Mouse (Mus musculus): ENCODE results near the gene Ift81. TPM values are rescaled to one million over a fixed set of nuclear protein-coding genes. Genes with fewer than 3 reads are reported as not detected.

The Ift81 gene
- polyA plus RNA-seq, 1 experiment from 2014 or later = 23.8 TPM

DNA sequence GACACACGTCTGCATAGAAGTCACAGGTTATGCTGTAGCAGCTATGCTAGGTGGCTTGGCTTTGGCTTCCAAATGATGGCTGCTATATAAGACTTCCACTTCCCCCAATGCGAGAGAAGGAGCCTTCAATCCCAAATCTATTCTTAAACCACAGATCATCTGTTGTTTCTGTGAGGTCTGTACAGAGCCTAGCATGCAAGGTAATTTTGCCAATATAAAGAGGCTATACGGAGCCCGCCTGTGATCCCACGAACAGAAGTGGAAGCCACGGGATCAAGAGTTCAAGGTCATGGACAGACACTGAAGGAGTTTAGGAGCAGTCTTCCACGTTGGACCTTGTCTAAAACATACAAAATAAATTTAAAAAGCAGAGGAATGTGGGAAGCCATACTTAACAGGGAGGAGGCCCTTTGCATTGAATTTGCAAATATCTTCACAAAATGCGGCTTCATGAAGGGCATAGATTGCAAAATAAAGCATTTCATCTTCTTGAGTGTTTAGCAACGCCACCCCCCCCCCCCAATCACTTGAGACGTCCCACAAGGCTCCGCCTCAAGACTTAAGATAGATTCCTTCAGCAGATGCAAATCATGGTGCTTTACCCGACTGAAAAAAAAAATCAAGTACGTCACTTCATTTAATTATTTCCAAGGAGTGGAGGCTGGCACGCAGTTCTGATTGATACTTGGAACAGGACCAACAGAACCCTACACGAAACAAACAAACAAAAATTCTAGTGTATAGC, 111.1 kb downstream of the Ift81 start:
- no peaks in the 10 kb centered on the region for H3K27me3 ChIP-seq (replicated peaks)
- peak overlapping the region; percentile 88 for H3K4me2 ChIP-seq
- H3K36me3 ChIP-seq = peaks cover 12% of the 10 kb centered on the region
- peak overlapping the region; percentile 100 for H3K9ac ChIP-seq
- no peak for ATAC-seq (ENCODE audit: extremely low read depth, insufficient number of reproducible peaks, low FRiP score, low TSS enrichment)
- WGBS = 39% methylated on average over 15 of the region's 15 CpGs
- H3K4me1 ChIP-seq = peaks cover 31% of the 10 kb centered on the region
- peak overlapping the region; percentile 99 for H3K4me3 ChIP-seq
- peak overlapping the region; percentile 100 for H3K27ac ChIP-seq (replicated peaks)
- H3K9me3 ChIP-seq = peaks cover 5% of the 10 kb centered on the region

DNA sequence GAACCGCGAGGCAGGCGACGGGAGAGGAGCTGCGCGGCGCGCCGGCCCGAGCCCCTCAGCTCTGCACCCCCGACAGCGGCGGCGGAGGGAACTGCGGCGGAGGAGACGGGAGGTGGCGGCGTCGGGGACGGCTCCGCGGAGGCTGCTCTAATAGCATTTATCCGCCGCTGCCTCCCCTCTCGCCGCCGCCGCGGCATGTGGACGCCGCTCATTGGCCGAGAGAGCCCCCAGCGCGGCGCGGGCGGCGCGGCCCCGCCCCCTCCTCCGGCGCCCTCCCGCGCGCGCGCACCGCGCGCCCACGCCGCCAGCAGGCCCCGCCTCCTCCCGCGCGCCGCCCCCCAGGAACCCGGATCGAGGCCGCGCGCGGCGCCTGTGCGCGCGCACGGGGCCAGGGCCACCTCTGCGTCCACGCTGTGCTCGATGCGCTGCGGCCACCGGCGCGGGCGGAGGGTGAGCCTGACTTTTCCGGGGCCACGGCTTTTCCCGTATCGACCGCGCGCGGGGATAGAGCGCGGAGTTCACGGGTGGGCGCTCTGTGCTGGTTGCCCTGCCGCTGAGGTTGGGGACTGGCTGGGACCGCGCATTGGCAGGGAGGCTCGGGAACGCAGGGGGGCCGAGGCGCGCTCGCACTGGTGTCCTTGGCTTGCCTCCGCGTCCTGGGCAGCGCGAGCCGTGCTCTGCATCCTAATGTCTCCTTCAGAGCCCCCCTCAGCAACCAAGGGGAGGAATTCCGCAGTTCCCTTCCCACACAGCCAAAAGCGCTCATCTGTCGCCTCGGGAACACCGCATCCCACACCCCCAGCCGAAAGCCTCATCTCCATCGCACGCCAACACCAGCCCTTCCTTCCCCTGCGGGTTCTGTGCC, 112.0 kb downstream of the Ift81 start, which contains the start of gene Atp2a2:
Gene Atp2a2 (minus strand): TSS at position 149 of the 865 bp plus-strand sequence.
- H3K4me1 ChIP-seq = peaks cover 39% of the 10 kb centered on the region
- ATAC-seq (ENCODE audit: extremely low read depth, insufficient number of reproducible peaks, low FRiP score, low TSS enrichment) = peak; percentile 87
- peak within 1 kb of the TSS; percentile 100 for H3K27ac ChIP-seq (replicated peaks)
- H3K9me3 ChIP-seq = peaks cover 5% of the 10 kb centered on the region
- under 1% methylated on average over 86 of the region's 113 CpGs for WGBS
- H3K36me3 ChIP-seq = peaks cover 20% of the 10 kb centered on the region
- no peaks in the 10 kb centered on the region for H3K27me3 ChIP-seq (replicated peaks)
- peak within 1 kb of the TSS; percentile 88 for H3K4me2 ChIP-seq
- peak within 1 kb of the TSS; percentile 100 for H3K9ac ChIP-seq
- H3K4me3 ChIP-seq = peak within 1 kb of the TSS; percentile 99

DNA sequence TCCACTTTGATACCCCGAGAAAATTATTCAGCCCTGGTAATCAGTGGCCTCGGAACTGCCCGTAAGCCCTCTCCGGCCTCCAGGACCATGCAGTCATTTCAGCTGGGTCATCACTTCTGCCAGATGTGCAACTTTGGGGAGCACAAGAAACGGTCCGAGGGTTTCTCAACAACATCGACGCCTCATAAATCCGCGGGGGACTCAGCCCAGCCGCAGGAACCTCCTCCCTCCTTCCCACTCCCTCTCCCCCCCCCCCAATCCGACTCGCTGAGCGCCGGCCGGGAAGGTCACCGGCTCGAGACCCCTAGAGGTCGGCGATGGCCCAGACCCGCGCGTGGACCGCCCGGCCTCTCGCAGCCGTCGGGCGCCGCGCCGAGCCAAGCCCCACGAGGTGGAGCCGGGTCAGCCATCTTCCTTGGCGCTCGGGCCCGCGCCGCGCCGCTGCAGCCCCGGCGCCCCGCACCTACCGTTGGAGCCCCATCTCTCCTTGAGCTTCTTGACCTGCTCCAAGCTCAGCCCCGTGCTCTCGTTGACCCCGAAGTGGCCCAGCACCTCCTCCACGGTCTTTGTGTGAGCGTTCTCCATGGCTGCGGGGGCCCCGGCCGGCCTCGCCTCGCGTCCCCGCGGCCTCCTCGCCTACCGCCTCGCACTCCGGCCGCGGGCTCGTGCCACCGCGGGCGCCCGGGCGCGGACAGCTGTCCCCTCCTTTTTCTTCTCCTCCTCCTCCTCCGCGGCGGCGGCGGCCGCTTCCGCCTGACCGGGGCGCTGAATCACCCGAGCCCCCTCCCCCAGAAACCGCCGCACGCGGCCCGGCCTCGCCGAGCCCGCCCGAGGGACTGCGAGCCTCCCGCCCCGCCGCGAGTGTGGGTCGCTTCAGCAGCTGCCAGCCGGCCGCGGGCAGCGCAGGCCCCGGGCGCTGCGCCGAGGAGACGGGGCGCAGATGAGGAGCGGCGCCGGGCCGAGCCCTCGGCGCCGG, 112.9 kb downstream of the Ift81 start:
- Histone ChIP-seq H3K27ac (replicated peaks) (peak overlapping the region; percentile 100), H3K27me3 (replicated peaks) (no peaks in the 10 kb centered on the region), H3K4me2 (peak overlapping the region; percentile 88), H3K4me3 (peak overlapping the region; percentile 99), H3K9me3 (peaks cover 1% of the 10 kb centered on the region), H3K36me3 (peaks cover 27% of the 10 kb centered on the region), H3K9ac (peak overlapping the region; percentile 100), H3K4me1 (peaks cover 47% of the 10 kb centered on the region)
- WGBS = under 1% methylated on average over 109 of the region's 113 CpGs
- ATAC-seq (ENCODE audit: extremely low read depth, insufficient number of reproducible peaks, low FRiP score, low TSS enrichment) = peak; percentile 11; the same call in 1 of the 2 replicates

DNA sequence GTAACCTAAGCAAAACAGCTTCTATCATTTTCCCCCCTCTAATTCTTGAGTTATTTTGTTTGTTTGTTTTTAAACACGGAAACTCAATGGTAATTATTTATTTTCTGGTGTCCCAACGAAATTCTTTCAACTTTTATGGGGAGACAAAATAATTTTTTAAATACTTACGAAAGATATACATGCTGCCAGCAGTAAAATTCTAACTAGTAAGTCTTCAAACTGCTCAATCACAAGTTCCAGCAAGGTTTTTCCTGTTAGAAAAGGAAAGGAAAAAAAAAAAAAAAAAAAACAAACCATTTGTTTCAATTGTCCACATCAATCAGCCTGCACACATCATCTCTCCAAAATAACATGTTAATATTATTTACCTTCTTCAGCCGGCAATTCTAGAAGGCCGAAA, 113.8 kb downstream of the Ift81 start:
- Histone ChIP-seq H3K9ac (peak overlapping the region; percentile 100), H3K4me3 (peak overlapping the region; percentile 99), H3K4me1 (peaks cover 55% of the 10 kb centered on the region), H3K27me3 (replicated peaks) (no peaks in the 10 kb centered on the region), H3K4me2 (peak overlapping the region; percentile 88), H3K9me3 (no peaks in the 10 kb centered on the region), H3K36me3 (peaks cover 36% of the 10 kb centered on the region), H3K27ac (replicated peaks) (peak overlapping the region; percentile 100)
- 17% methylated on average over 5 of the region's 5 CpGs for WGBS
- no peak for ATAC-seq (ENCODE audit: extremely low read depth, insufficient number of reproducible peaks, low FRiP score, low TSS enrichment)

Other genes starting within 250 kb of the Ift81 start
- 54.4 and 59.9 TPM in 2 replicates for gene Gpn3, start 242.6 kb downstream of the Ift81 start, polyA plus RNA-seq (2015; fragmentation: Nextera tagmentation; extraction: Ambion mirVana)
- gene Fam216a, start 242.2 kb downstream of the Ift81 start, polyA plus RNA-seq (2015; fragmentation: Nextera tagmentation; extraction: Ambion mirVana) = 55.5 and 56.8 TPM in 2 replicates
- 99.1 and 114 TPM in 2 replicates for gene Arpc3, start 222.6 kb downstream of the Ift81 start, polyA plus RNA-seq (2015; fragmentation: Nextera tagmentation; extraction: Ambion mirVana)
- 35.5 and 36.4 TPM in 2 replicates for gene Anapc7, start 192.8 kb downstream of the Ift81 start, polyA plus RNA-seq (2015; fragmentation: Nextera tagmentation; extraction: Ambion mirVana)
- 221 and 227 TPM in 2 replicates for gene Atp2a2, start 112.3 kb downstream of the Ift81 start, polyA plus RNA-seq (2015; fragmentation: Nextera tagmentation; extraction: Ambion mirVana)
- gene P2rx7, start 29.4 kb upstream of the Ift81 start, polyA plus RNA-seq (2015; fragmentation: Nextera tagmentation; extraction: Ambion mirVana) = 1.3 and 1.6 TPM in 2 replicates
- 14.4 and 18.8 TPM in 2 replicates for gene P2rx4, start 93.0 kb upstream of the Ift81 start, polyA plus RNA-seq (2015; fragmentation: Nextera tagmentation; extraction: Ambion mirVana)
- 14.0 and 14.5 TPM in 2 replicates for gene Camkk2, start 164.9 kb upstream of the Ift81 start, polyA plus RNA-seq (2015; fragmentation: Nextera tagmentation; extraction: Ambion mirVana)
- gene Anapc5, start 206.8 kb upstream of the Ift81 start, polyA plus RNA-seq (2015; fragmentation: Nextera tagmentation; extraction: Ambion mirVana) = 293 and 310 TPM in 2 replicates
- gene Rnf34, start 235.5 kb upstream of the Ift81 start, polyA plus RNA-seq (2015; fragmentation: Nextera tagmentation; extraction: Ambion mirVana) = 26.4 and 29.8 TPM in 2 replicates